Mouse (Mus musculus) hindbrain, postnatal 0 days (tissue): ENCODE measurements around the gene Smyd2. TPM values are rescaled to one million over a fixed set of nuclear protein-coding genes. Genes with fewer than 3 reads are reported as not detected.
A peak's percentile ranks its signal among the peaks of the same experiment; 100 is the strongest.

Experiments
- ATAC-seq: fragments of 200-750 bp; cut with Nextera tagmentation; 2 replicates; pipeline ENCODE4 v1.8.0; 2017; ENCODE audit warnings: mild to moderate bottlenecking, moderate TSS enrichment, moderate library complexity
- DNase-seq: peaks from one replicate; pipeline ENCODE4 v3.0.0-alpha.2; 2015; ENCODE audit warnings: low spot score
- H3K27ac ChIP-seq: fragments of 300-500 bp; sonication (generic); 2 replicates; pipeline ENCODE4 v1.5.1; 2014; ENCODE audit warnings: mild to moderate bottlenecking
- H3K27me3 ChIP-seq: fragments of 300-500 bp; sonication (generic); 2 replicates; pipeline ENCODE4 v1.6.1; 2014; ENCODE audit warnings: low read length, mixed read lengths; ENCODE audit not compliant: insufficient read depth
- H3K36me3 ChIP-seq: fragments of 300-500 bp; sonication (generic); 2 replicates; pipeline ENCODE4 v1.6.1; 2014; ENCODE audit warnings: low read length, mixed read lengths; ENCODE audit not compliant: insufficient read depth
- H3K4me1 ChIP-seq: fragments of 300-500 bp; sonication (generic); 2 replicates; pipeline ENCODE4 v1.6.1; 2014; ENCODE audit warnings: antibody characterized with exemption, low read length, mixed read lengths; ENCODE audit not compliant: insufficient read depth
- H3K4me2 ChIP-seq: fragments of 300-500 bp; sonication (generic); 2 replicates; pipeline ENCODE4 v1.6.1; 2014; ENCODE audit warnings: low read depth, mild to moderate bottlenecking, low read length, moderate library complexity, mixed read lengths
- H3K4me3 ChIP-seq: fragments of 300-500 bp; sonication (generic); 2 replicates; pipeline ENCODE4 v1.5.1; 2014; ENCODE audit warnings: low read length
- H3K9ac ChIP-seq: fragments of 300-500 bp; sonication (generic); replicated peaks from 2 replicates; pipeline ENCODE4 v1.6.1; 2014; ENCODE audit warnings: mild to moderate bottlenecking, low read length, moderate library complexity, mixed read lengths
- H3K9me3 ChIP-seq: fragments of 300-500 bp; sonication (generic); 2 replicates; pipeline ENCODE4 v1.6.1; 2016; ENCODE audit warnings: low read length, mixed read lengths
- CTCF ChIP-seq: IDR thresholded peaks from 2 replicates; pipeline ENCODE4 v1.5.1; 2016; ENCODE audit warnings: antibody characterized with exemption, control low read depth, low read depth
- WGBS: fragments of 180-500 bp; shearing (Covaris S2); extraction: QIAGEN DNeasy Blood & Tissue Kit; methylation state at CpG from one replicate; pipeline ENCODE4 v1.1.7; 2014; 5-methylcytosine and 5-hydroxymethylcytosine counted together
- polyA plus RNA-seq: library from polyadenylated mRNA; unstranded; fragments of >200 nt; fragmentation: Nextera tagmentation; extraction: Ambion mirVana; gene quantifications from 2 replicates; pipeline ENCODE4 v1.2.1, GENCODE M21; 2015
- total RNA-seq: library from RNA; depleted of rRNA; stranded (reverse); fragments of >200 nt; gene quantifications from 2 replicates; pipeline ENCODE4 v1.2.3, GENCODE M21; 2014

The Smyd2 gene
- total and polyA plus RNA-seq, 2 experiments from 2014 or later = 61.9 to 81.8 TPM

- Histone ChIP-seq H3K9ac (no peak overlapping the region), H3K4me3 (no peak overlapping the region), H3K9me3 (no peaks in the 10 kb centered on the region), H3K27ac (no peak overlapping the region), H3K27me3 (no peaks in the 10 kb centered on the region), H3K36me3 (no peaks in the 10 kb centered on the region), H3K4me1 (no peaks in the 10 kb centered on the region; the same call in 1 of the 2 replicates), H3K4me2 (no peak overlapping the region)
- DNase-seq (peak; percentile 80), ATAC-seq (peak; percentile 74)
- peak; percentile 85 for TF ChIP-seq CTCF
- 3% methylated on average over 6 of the region's 6 CpGs for WGBS
Observed at GRCm38 (mm10) chr1:189927644-189928043, 5.5 kb upstream of the Smyd2 start.

- Histone ChIP-seq H3K9me3 (no peaks in the 10 kb centered on the region), H3K4me1 (peaks cover 5% of the 10 kb centered on the region; the same call in 1 of the 2 replicates), H3K27ac (no peak overlapping the region), H3K9ac (no peak overlapping the region), H3K27me3 (no peaks in the 10 kb centered on the region), H3K4me2 (no peak overlapping the region), H3K36me3 (no peaks in the 10 kb centered on the region), H3K4me3 (no peak overlapping the region)
- no peak for ATAC-seq
- 66% methylated on average over 8 of the region's 8 CpGs for WGBS
- no peak for DNase-seq
- TF ChIP-seq CTCF = no peak
Observed at GRCm38 (mm10) chr1:189926279-189926678, 4.1 kb upstream of the Smyd2 start.

GRCm38 (mm10) chr1:189923871-189924568 is 1.9 kb upstream of the Smyd2 start:
- Histone ChIP-seq H3K36me3 (no peaks in the 10 kb centered on the region), H3K4me3 (no peak overlapping the region), H3K27me3 (no peaks in the 10 kb centered on the region), H3K4me1 (peaks cover 6% of the 10 kb centered on the region; the same call in 1 of the 2 replicates), H3K9me3 (no peaks in the 10 kb centered on the region), H3K27ac (no peak overlapping the region), H3K4me2 (no peak overlapping the region), H3K9ac (no peak overlapping the region)
- no peak for TF ChIP-seq CTCF
- ATAC-seq (no peak), DNase-seq (no peak)
- 79% methylated on average over 22 of the region's 22 CpGs for WGBS

- Histone ChIP-seq H3K36me3 (no peaks in the 10 kb centered on the region), H3K27me3 (no peaks in the 10 kb centered on the region), H3K4me1 (peaks cover 6% of the 10 kb centered on the region; the same call in 1 of the 2 replicates), H3K4me3 (no peak overlapping the region), H3K9me3 (no peaks in the 10 kb centered on the region), H3K4me2 (peak overlapping the region; percentile 93), H3K27ac (no peak overlapping the region), H3K9ac (no peak overlapping the region)
- no peak for ATAC-seq
- TF ChIP-seq CTCF = no peak
- DNase-seq = no peak
- WGBS = 90% methylated on average over 4 of the region's 4 CpGs
Observed at GRCm38 (mm10) chr1:189923157-189923556, 994 bp upstream of the Smyd2 start.

- Histone ChIP-seq H3K27ac (no peak overlapping the region), H3K36me3 (no peaks in the 10 kb centered on the region), H3K4me3 (peak overlapping the region; percentile 79), H3K27me3 (no peaks in the 10 kb centered on the region), H3K9me3 (no peaks in the 10 kb centered on the region), H3K4me1 (peaks cover 6% of the 10 kb centered on the region; the same call in 1 of the 2 replicates), H3K4me2 (peak overlapping the region; percentile 93), H3K9ac (peak overlapping the region; percentile 77)
- TF ChIP-seq CTCF = no peak
- DNase-seq = no peak
- no peak for ATAC-seq
- WGBS = 14% methylated on average over 9 of the region's 9 CpGs
Observed at GRCm38 (mm10) chr1:189922721-189923120, 558 bp upstream of the Smyd2 start.

- no peak for TF ChIP-seq CTCF
- no peak; the same call in 1 of the 2 replicates for ATAC-seq
- Histone ChIP-seq H3K9me3 (no peaks in the 10 kb centered on the region), H3K27me3 (no peaks in the 10 kb centered on the region), H3K4me2 (peak overlapping the region; percentile 93), H3K27ac (no peak overlapping the region), H3K4me1 (peaks cover 6% of the 10 kb centered on the region; the same call in 1 of the 2 replicates), H3K4me3 (peak overlapping the region; percentile 79), H3K36me3 (no peaks in the 10 kb centered on the region), H3K9ac (peak overlapping the region; percentile 77)
- WGBS = 8% methylated on average over 4 of the region's 4 CpGs
- DNase-seq = no peak
Observed at GRCm38 (mm10) chr1:189921568-189921817, 670 bp downstream of the Smyd2 start.
